Mouse (Mus musculus): ENCODE results near the gene Olfr1018.

The Olfr1018 gene

GRCm38 (mm10) chr2:85818179-85818578, at the start of gene Olfr1018:
TSS of gene Olfr1018 (plus strand) at chr2:85818479.
- no peak for DNase-seq

GRCm38 (mm10) chr2:85772413-85772812, 45.9 kb upstream of the Olfr1018 start, which contains the start of gene Olfr1014:
TSS of gene Olfr1014 (plus strand) at chr2:85772713.
- DNase-seq: no peak

GRCm38 (mm10) chr2:85781717-85782116, 36.6 kb upstream of the Olfr1018 start, which contains the start of gene Olfr1015:
TSS of gene Olfr1015 (plus strand) at chr2:85782017.
- DNase-seq: no peak

GRCm38 (mm10) chr2:85792331-85792730, 25.9 kb upstream of the Olfr1018 start:
- no peak for DNase-seq

GRCm38 (mm10) chr2:85802444-85802843, 15.8 kb upstream of the Olfr1018 start, which contains the start of gene Olfr1016:
TSS of gene Olfr1016 (minus strand) at chr2:85802544.
- DNase-seq: no peak

GRCm38 (mm10) chr2:85804501-85804900, 13.8 kb upstream of the Olfr1018 start:
- no peak for DNase-seq

- DNase-seq: no peak
These were observed 27.1 kb downstream of the Olfr1018 start, which contains the start of gene Olfr1019 for GRCm38 (mm10) chr2:85845383-85845782. TSS of gene Olfr1019 (minus strand) at chr2:85845483.

- DNase-seq: no peak
These were observed 28.5 kb downstream of the Olfr1018 start, which contains the start of gene Olfr1020 for GRCm38 (mm10) chr2:85846730-85847129. TSS of gene Olfr1020 (plus strand) at chr2:85847030.

GRCm38 (mm10) chr2:85868294-85868693, 50.0 kb downstream of the Olfr1018 start, which contains the start of gene Olfr1022:
TSS of gene Olfr1022 (plus strand) at chr2:85868594.
- DNase-seq: no peak
